Mouse (Mus musculus) retina, embryonic 14.5 days (tissue): ENCODE data around the gene Ifi202b.
"Not testable (repeated sequence)": the region's sequence is repeated elsewhere in the genome, so short reads cannot be mapped to it uniquely, and the experiment has no call there.

Source experiments
- DNase-seq: peaks from one replicate; pipeline ENCODE4 v3.0.0-alpha.2; 2015; ENCODE audit warnings: low spot score

Ifi202b gene

GRCm38 (mm10) chr1:173982694-173983305 is at the start of gene Ifi202b:
Gene Ifi202b, minus strand, starts transcription at chr1:173982744.
- not testable (repeated sequence) for DNase-seq

DNA sequence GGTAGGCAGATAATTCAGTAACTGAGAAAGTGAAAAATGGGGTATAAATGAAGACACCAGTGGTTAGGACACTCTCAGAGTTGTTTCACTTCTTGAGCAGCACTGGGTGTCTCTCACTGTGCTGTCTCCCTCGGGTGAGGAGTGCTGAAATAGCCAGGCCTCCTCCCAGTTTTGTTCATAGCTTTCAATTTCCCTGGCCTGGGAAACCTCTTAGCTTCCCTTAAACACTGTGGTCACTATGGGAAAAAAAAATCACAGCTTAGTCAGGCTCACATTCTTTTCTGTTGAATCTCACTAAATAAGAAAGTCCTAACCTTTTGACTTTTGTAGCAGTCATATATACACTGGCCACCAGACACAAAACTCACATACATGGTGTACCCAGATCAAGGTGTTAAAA is 49.2 kb upstream of the Ifi202b start, which contains the start of gene Ifi205:
Gene Ifi205, minus strand, starts transcription at position 113 of the 400 bp plus-strand sequence.
- DNase-seq, result no peak

GRCm38 (mm10) chr1:174007050-174007449 is 24.5 kb upstream of the Ifi202b start:
- DNase-seq, result not testable (repeated sequence)

DNA sequence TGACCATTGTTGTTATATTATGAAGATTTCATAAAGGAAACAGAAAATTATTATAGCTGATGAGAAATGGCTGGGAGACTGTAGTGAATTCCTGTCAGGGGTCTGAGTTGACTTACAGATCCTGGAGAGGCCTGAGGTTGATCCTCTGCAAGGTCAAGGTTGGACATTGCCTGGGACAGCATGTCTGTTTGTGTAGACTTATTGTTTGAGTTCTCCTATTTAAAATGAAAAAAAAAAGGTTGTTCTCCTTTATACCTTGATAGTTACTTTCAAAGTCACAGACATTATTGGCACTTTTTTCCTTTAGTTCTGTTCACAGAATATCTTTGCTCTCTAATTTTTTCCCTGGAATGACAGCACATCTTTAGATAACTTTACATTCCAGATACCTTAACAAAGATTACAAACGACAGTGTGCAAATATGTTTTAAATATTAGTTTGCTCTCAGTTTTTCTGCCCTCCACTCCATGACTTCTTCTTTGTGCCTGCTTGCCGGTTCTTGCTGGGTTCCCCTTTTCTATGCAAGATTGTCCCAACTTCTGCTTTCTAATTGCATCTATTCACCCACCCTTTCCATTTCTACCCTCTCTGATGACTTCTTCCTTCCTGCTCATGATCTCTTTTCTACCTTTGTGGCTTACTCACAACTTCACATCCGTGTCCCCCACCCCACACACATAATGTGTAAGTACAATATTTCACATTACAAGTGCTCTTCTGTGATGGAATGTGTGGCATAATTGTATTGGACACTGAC is 22.0 kb upstream of the Ifi202b start:
- DNase-seq, result not testable (repeated sequence)

- DNase-seq, result no peak
Measured at GRCm38 (mm10) chr1:173995003-173995402, 12.5 kb upstream of the Ifi202b start.

GRCm38 (mm10) chr1:173981038-173981437 is 1.5 kb downstream of the Ifi202b start:
- peak; percentile 9 for DNase-seq

DNA sequence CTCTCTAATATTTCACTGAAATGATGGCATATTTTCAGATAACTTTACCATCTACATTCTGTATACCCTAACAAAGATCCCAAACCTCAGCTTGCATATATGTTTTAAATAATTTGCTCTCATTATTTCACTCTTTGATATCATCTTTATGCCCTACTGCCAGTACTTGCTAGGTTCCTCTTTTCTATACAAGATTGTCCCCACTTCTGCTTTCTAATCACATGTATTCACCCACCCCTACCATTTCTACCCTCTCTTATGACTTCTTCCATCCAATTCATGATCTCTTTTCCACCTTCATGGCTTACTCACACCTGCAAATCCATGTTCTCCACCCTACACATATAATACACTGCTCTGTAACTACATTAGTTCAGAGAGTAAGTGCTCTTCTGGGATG is 4.9 kb downstream of the Ifi202b start:
- no peak for DNase-seq

DNA sequence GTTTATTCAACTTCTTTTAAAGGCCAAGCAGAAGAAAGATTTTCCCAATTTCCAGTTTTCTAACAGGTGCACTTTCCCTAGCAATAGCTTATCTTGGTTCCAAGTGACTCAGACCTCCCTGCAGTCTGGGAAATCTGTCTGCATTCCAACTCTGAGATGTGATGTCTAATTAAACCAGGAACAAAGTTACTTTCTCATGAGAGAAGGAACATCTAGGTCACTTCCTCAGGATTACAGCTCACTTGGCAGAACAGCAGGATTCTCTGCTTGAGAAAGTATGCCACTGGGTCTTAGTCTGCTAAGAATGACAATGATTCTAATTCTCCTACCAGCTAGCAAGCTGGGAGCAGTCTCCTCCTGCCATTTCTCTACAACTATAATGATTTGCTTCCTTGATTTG is 9.4 kb downstream of the Ifi202b start:
- no peak for DNase-seq

DNA sequence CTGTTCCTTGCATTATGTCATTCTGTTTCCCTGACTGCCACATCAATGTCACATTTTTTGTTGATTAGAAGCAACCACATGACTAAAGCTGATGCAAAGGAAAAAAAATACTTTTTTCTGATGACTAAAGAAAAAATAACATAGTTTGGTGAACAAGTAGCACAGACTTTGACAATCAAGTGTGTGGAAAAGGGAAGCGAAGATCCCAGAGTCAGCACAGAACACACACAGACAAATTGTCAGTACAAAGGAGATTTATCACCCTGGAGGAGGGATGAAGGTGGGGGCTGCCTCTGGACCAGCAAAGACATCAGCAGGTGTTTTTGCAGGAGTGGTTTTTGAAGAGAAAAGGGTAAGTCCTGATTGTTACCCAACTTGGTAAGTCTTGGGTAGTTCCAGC is 21.1 kb downstream of the Ifi202b start:
- DNase-seq, result not testable (repeated sequence)

DNA sequence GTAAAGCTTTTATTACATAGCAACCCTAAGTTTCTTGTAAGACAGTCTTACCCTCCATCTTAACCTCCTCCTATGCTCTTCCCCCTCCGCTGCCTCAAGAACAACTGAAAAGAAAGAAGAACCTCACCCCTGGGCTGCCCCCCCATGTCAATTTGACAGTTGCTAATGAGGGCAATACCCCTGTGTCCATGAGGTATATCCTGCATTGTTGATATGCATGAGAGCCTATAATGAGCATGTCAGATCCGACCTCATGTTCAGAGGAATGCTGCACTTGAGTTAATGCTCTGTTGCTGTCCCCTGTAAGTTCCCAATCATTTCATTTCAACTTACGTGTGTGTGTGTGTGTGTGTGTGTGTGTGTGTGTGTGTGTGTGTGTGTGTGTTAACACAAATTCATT is 22.5 kb downstream of the Ifi202b start:
- DNase-seq, result not testable (repeated sequence)

GRCm38 (mm10) chr1:173955839-173956527 is 26.6 kb downstream of the Ifi202b start:
- not testable (repeated sequence) for DNase-seq

- DNase-seq, result no peak
Measured at GRCm38 (mm10) chr1:173955071-173955796, 27.3 kb downstream of the Ifi202b start.

DNA sequence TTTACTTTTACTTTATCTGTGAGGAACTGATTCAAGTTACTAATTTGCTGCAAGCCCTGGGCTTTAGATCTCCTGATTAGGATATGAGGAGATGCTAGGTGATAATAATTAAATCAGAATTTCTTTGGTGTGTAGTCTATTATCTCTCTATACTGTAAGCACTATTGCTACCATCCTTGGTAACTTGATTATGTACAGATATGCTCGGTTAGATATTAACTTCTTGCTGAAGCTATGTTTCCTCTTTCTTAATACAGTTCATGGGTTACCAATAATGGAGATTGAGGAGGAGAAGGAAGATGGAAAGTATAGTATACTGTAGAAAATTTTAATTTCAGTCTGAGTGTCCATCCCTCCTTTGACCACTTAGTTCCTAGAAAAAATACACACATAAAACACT is 29.0 kb downstream of the Ifi202b start:
- no peak for DNase-seq

DNA sequence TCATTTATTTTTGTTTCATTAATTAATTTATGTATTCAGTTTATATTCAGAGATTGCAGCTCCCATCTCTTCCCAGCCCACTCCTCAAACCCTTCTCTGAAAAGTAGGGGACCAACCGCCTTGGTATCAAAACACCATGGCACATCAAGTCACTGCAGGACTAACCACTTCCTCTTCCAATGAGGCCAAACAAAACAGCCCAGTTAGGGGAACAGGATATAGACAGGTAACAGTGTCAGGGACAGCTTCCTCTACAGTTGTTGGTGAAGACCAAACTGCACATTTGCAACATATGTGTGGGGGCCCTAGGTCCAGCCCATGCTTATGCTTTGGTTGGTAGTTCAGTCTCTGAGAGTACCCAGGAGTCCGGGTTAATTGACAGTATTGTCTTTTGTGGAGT is 33.5 kb downstream of the Ifi202b start:
- not testable (repeated sequence) for DNase-seq

- not testable (repeated sequence) for DNase-seq
Measured at GRCm38 (mm10) chr1:173942780-173943066, 39.8 kb downstream of the Ifi202b start.

- DNase-seq, result not testable (repeated sequence)
Measured at GRCm38 (mm10) chr1:173941924-173942779, 40.4 kb downstream of the Ifi202b start, which contains the start of the genes Mndal and Ifi203. Gene Mndal, minus strand, starts transcription at chr1:173942491. Gene Ifi203, minus strand, starts transcription at chr1:173942672.

DNA sequence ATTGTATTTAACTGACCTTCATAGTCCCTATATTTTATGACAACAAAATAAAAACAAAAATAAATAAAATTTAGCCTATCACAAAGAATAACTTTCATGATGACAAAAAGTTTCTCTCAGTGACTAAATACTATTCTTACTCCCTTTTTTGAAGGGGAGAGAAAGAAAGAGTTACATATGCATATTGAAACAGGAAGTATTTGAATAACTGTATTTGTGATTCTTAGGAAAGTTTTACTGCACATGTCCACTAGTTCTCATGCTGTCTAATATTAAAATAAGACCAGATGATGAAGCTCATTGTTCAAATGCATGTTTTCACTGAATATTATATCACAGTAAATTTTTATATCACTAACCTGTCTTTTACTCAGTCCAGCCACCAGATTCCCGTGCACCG is 41.0 kb downstream of the Ifi202b start:
- DNase-seq, result not testable (repeated sequence)

GRCm38 (mm10) chr1:173919279-173919678 is 63.3 kb downstream of the Ifi202b start:
- DNase-seq, result not testable (repeated sequence)

- DNase-seq, result no peak
Measured at GRCm38 (mm10) chr1:173914559-173914958, 68.0 kb downstream of the Ifi202b start.

DNA sequence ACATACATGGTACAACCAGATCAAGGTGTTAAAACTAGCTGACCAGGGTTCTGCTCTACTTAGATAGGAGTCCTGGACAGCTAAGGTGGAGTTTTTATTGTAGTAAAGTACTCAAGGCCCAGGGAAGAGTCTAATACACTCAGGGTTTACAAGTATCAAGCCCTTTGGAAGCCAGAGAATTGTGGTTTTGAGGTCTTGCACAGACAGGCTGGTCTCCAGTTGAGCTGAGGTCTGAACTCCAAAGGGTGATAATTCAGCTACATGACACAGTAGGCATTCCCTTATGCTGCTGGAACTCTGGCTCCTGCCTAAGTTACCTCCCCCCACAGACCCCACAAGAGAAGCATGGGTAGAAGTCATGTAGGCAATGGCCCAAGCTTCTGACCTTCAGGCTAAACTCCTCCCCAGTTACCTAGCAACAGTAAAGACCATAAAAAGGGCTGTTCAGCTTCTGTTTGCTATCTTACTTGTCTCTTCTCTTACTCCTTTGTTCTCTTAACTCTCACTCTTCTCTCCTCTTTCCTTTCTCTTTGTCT is 69.2 kb downstream of the Ifi202b start:
- DNase-seq, result not testable (repeated sequence)
